1 mouse cellular context compared by ENCODE assay signal in the genomic region with DNA sequence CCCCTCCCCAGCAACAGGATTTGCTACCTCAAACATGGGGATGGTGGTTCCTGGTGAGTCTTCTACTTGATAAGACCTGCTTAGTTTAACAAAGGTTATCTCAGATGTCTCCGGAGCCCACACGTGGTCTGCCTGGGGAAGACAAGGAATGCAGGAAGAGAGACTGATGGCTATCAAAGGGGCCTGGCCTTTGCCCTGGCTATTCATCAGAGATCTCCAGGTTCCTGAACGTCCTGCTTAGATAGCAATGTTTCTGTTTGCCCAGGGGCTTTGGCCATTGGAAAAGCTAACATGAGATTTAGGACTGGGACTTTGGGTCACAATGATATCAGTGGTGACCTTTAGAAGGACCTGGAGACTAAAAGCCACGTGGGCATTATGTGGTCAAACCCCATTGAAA.
TF ChIP-seq lines count a peak whose summit lies in the region.

No protein-coding gene starts in this region.

TF ChIP-seq in MEL, 35 proteins besides CTCF, POLR2A, EP300 and RAD21 (continued from another document):
- TF ChIP-seq NELFE (IDR thresholded peaks at IDR 0.05; ENCODE audit: low read depth, low read length), result no peak
